Mouse (Mus musculus) liver, embryonic 14 days (tissue): ENCODE results near the gene C130032M10Rik. TPM values are rescaled to one million over a fixed set of nuclear protein-coding genes. Genes with fewer than 3 reads are reported as not detected.

Source experiments
- polyA plus RNA-seq: library from polyadenylated mRNA; depleted of rRNA; stranded (reverse); fragments of >200 nt; gene quantifications from 2 replicates; pipeline ENCODE4 v1.2.3, GENCODE M21; 2012; rRNA removed

The C130032M10Rik gene
- polyA plus RNA-seq: not detected in 2 replicates

GRCm38 (mm10) chr9:114515364-114515763, at the start of gene C130032M10Rik:
C130032M10Rik (plus strand) TSS chr9:114515697.

GRCm38 (mm10) chr9:114504816-114505215, 10.7 kb upstream of the C130032M10Rik start, which contains the start of gene Ccr4:
Ccr4 (minus strand) TSS chr9:114504916.

DNA sequence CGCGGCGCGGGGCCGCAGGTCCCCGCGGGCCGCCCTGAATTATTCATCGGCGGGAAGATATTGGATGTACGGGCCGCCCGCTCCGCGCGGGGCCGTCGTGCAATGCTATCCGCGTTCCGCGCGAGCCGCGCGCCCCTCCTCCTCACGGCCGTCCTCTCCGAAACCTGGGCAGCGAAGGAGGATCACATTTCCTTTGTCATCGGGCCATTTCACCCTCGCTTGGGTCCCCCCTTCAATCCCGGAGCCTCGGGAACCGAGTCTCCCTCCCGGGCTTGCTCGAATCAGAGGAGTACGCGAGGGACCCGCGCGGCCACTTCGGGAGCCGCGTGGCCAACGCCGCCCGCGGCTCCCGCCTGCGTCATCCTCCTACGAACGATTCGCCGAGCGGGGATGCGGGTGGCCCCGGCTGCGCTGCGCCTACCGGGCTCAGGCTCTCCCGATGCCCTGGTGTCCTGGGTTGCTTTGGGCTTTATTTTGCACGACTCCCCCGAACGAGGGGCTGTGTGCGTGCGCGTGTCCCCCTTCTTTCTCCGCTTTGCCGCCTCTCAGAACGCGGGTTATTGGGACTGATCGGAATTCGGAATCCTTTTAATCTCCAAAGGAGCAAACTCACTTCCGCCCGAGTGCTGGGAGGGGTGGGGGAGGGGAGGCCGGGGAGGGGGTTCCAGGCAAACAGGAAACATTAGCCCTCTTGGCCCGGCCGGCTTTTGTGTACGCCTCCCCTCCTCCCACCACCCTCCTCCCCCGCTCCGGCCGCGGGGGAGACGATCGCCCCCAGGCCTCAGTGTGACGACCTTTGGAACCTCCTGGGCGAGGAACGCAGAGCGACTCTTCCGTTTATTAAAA, 48.5 kb downstream of the C130032M10Rik start, which contains the start of gene Trim71:
Gene Trim71, minus strand, starts transcription at position 609 of the 846 bp plus-strand sequence.

Other genes starting within 250 kb of the C130032M10Rik start
- not detected in 2 replicates for gene Bcl2a1c, start 185.6 kb upstream of the C130032M10Rik start, polyA plus RNA-seq
- gene Crtap, start 125.0 kb upstream of the C130032M10Rik start, polyA plus RNA-seq: 13.8 and 17.7 TPM in 2 replicates
- gene Glb1, start 114.6 kb upstream of the C130032M10Rik start, polyA plus RNA-seq: 8.1 and 10.1 TPM in 2 replicates
- 1.0 and 1.5 TPM in 2 replicates for gene Tmppe, start 114.6 kb upstream of the C130032M10Rik start, polyA plus RNA-seq
- 0.01 and 0.03 TPM in 2 replicates for gene Ccr4, start 10.8 kb upstream of the C130032M10Rik start, polyA plus RNA-seq
- gene Trim71, start 48.7 kb downstream of the C130032M10Rik start, polyA plus RNA-seq: 0.80 and 0.84 TPM in 2 replicates
- gene Cnot10, start 124.5 kb downstream of the C130032M10Rik start, polyA plus RNA-seq: 21.4 and 23.2 TPM in 2 replicates
- 9.8 and 11.8 TPM in 2 replicates for gene Dync1li1, start 173.1 kb downstream of the C130032M10Rik start, polyA plus RNA-seq
- gene Cmtm6, start 215.4 kb downstream of the C130032M10Rik start, polyA plus RNA-seq: 10.3 and 12.5 TPM in 2 replicates